Mouse (Mus musculus): ENCODE measurements around the gene Plekhs1.

The Plekhs1 gene

DNA sequence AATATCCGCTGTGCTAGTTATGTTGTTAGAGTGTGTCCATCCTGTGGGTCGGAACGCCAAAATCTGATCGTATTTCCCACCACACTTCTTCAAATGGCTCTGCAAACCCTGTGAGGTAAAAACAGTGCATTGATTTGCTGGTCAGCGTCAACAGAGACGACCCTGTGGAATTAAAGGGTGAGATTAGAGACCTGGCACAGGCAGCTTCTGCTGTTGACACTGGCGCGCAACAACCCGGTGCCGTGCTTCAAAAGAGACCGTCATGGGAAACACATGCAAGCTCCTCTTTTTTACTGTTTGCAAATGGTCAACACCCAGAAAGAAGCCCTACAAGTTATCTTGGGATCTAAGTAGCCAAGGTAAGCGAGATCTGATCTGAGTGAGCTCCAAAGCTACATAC, 69.8 kb downstream of the Plekhs1 start:
- no peak for DNase-seq

GRCm38 (mm10) chr19:56533291-56534071, 72.0 kb downstream of the Plekhs1 start:
- no peak for DNase-seq

- DNase-seq: no peak
These were observed 72.9 kb downstream of the Plekhs1 start for GRCm38 (mm10) chr19:56534337-56534736.

GRCm38 (mm10) chr19:56535064-56535463, 73.6 kb downstream of the Plekhs1 start:
- no peak for DNase-seq

DNA sequence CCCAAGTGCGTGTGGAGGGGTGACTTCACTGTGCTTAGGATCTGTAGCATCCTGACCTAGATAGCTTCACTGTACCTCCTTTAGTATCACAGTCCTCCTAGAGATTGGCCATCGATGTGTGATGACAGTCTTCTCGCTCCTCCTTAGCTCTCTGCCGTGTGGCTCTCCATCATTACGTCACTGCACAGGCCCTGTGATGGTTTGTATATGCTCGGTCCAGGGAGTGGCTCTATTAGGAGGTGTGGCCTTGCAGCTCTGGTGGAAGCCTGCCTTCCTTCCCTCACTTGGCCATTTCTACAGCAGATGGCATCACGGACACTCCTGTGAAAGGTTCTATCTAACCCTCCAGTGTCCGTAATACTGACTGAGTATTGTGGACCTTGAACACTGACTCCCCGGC, 74.3 kb downstream of the Plekhs1 start:
- no peak for DNase-seq
